9 mouse cellular contexts compared by ENCODE assay signal in genomic region chr9:45145533-45146266, GRCm38 (mm10). TPM values are rescaled to one million over a fixed set of nuclear protein-coding genes. Genes with fewer than 3 reads are reported as not detected.
DNase-seq lines count a peak whose midpoint lies in the region; ATAC-seq lines count a peak whose summit lies in the region.
"Had no signal": no experiment of that assay in that cellular context is flagged by ENCODE, and none has a peak within 500 bp of the region (broad histone marks: within the 10 kb centered on the region; RNA-seq: fewer than 3 reads in every experiment).

No protein-coding gene starts in this region.

- 3% methylated on average over 27 of the region's 27 CpGs for WGBS in neural tube, embryonic 11.5 days
- 7% methylated on average over 27 of the region's 27 CpGs for WGBS in liver, embryonic 15.5 days (ENCODE audit: insufficient replicate concordance)

- H3K9me3 ChIP-seq in neural tube, embryonic 11.5 days (ENCODE audit: control insufficient read depth, low read length), result no peaks in the 10 kb centered on the region
- H3K9me3 ChIP-seq in liver, embryonic 15.5 days (replicated peaks), result no peaks in the 10 kb centered on the region

- H3K4me2 ChIP-seq in neural tube, embryonic 11.5 days (ENCODE audit: low read depth), result peak overlapping the region; percentile 60
- H3K4me2 ChIP-seq in liver, embryonic 15.5 days, result peak overlapping the region; percentile 51

- peak; percentile 35 for DNase-seq in cerebellum, adult 9-10 months
- DNase-seq in cerebellum, adult 9-11 months, result no peak
- DNase-seq in neural tube, embryonic 11.5 days (ENCODE audit: low spot score), result peak; percentile 25
- no peak for DNase-seq in neural tube, embryonic 10.5 days (ENCODE audit: extremely low spot score, low spot score)
- DNase-seq in thymus, adult 18-20 months, result no peak

- peaks cover 4% of the 10 kb centered on the region; the same call in 1 of the 2 replicates for H3K4me1 ChIP-seq in neural tube, embryonic 11.5 days (ENCODE audit: control insufficient read depth, insufficient read depth, low read length)
- H3K4me1 ChIP-seq in liver, embryonic 15.5 days (replicated peaks), result no peaks in the 10 kb centered on the region

- H3K9ac ChIP-seq in neural tube, embryonic 11.5 days (ENCODE audit: low read length), result peak overlapping the region; percentile 37
- H3K9ac ChIP-seq in liver, embryonic 15.5 days, result no peak overlapping the region

- H3K27ac ChIP-seq in neural tube, embryonic 11.5 days (ENCODE audit: low read depth, low read length), result no peak overlapping the region
- no peak overlapping the region for H3K27ac ChIP-seq in liver, embryonic 15.5 days (replicated peaks)

- H3K36me3 ChIP-seq in neural tube, embryonic 11.5 days (ENCODE audit: control insufficient read depth, insufficient read depth, low read length), result no peaks in the 10 kb centered on the region
- no peaks in the 10 kb centered on the region for H3K36me3 ChIP-seq in liver, embryonic 15.5 days (replicated peaks)

- peak overlapping the region; percentile 24 for H3K4me3 ChIP-seq in neural tube, embryonic 11.5 days (ENCODE audit: low read depth, low read length)
- peak overlapping the region; percentile 24 for H3K4me3 ChIP-seq in liver, embryonic 15.5 days (replicated peaks)

- no peak; the same call in 1 of the 2 replicates for ATAC-seq in neural tube, embryonic 11.5 days (ENCODE audit: insufficient read depth, low FRiP score, low TSS enrichment)
- ATAC-seq in granulocyte monocyte progenitor cell, adult 5-6 weeks (replicated peaks; ENCODE audit: poor library complexity, severe bottlenecking), result peak; percentile 5; the same call in 1 of the 2 replicates
- ATAC-seq in liver, embryonic 15.5 days (ENCODE audit: insufficient read depth), result no peak
- no peak for ATAC-seq in erythroid progenitor cell, adult 5-6 weeks (replicated peaks; ENCODE audit: low FRiP score, poor library complexity, severe bottlenecking)

- H3K27me3 ChIP-seq in neural tube, embryonic 11.5 days (ENCODE audit: control insufficient read depth, insufficient read depth, low read length), result peaks cover 4% of the 10 kb centered on the region; the same call in 1 of the 2 replicates
- peaks cover 83% of the 10 kb centered on the region for H3K27me3 ChIP-seq in liver, embryonic 15.5 days

RNA-seq across cellular contexts. Expression of gene Scn4b, which starts 7.5 kb away (rescaled TPM):
- polyA plus RNA-seq in neural tube, embryonic 11.5 days (2014; fragmentation: Nextera tagmentation; extraction: Ambion mirVana), result 0.12 TPM in 2 replicates
- total RNA-seq in granulocyte monocyte progenitor cell, adult 5-6 weeks (2014; fragmentation: Nextera tagmentation), result not detected in 2 replicates
- total RNA-seq in granulocyte monocyte progenitor cell, adult 5-6 weeks (2017), result not detected in 2 replicates
- polyA plus RNA-seq in liver, embryonic 15.5 days (2015; fragmentation: Nextera tagmentation; extraction: Ambion mirVana), result 0.15 and 0.31 TPM in 2 replicates
- not detected in 2 replicates for total RNA-seq in erythroid progenitor cell, adult 5-6 weeks (2015; ENCODE audit: low replicate concordance)
- total RNA-seq in erythroid progenitor cell, adult 5-6 weeks (2017; ENCODE audit: low replicate concordance), result not detected in 2 replicates

RNA-seq across cellular contexts. Expression of gene Scn2b, which starts 28.1 kb away (rescaled TPM):
- polyA plus RNA-seq in neural tube, embryonic 11.5 days (2014; fragmentation: Nextera tagmentation; extraction: Ambion mirVana), result 3.4 and 4.4 TPM in 2 replicates
- not detected in 2 replicates for total RNA-seq in granulocyte monocyte progenitor cell, adult 5-6 weeks (2014; fragmentation: Nextera tagmentation)
- total RNA-seq in granulocyte monocyte progenitor cell, adult 5-6 weeks (2017), result not detected in 2 replicates
- 0.17 and 0.22 TPM in 2 replicates for polyA plus RNA-seq in liver, embryonic 15.5 days (2015; fragmentation: Nextera tagmentation; extraction: Ambion mirVana)
- total RNA-seq in erythroid progenitor cell, adult 5-6 weeks (2015; ENCODE audit: low replicate concordance), result not detected in 2 replicates
- total RNA-seq in erythroid progenitor cell, adult 5-6 weeks (2017; ENCODE audit: low replicate concordance), result under 0.01 TPM in 1 of 2 replicates, not detected in the other
- polyA plus RNA-seq: C2C12 had no signal

RNA-seq across cellular contexts. Expression of gene BC049352, which starts 36.1 kb away (rescaled TPM):
- not detected in 2 replicates for polyA plus RNA-seq in neural tube, embryonic 11.5 days (2014; fragmentation: Nextera tagmentation; extraction: Ambion mirVana)
- not detected in 2 replicates for total RNA-seq in granulocyte monocyte progenitor cell, adult 5-6 weeks (2014; fragmentation: Nextera tagmentation)
- total RNA-seq in granulocyte monocyte progenitor cell, adult 5-6 weeks (2017), result not detected in 2 replicates
- 0.07 TPM in 2 replicates for polyA plus RNA-seq in liver, embryonic 15.5 days (2015; fragmentation: Nextera tagmentation; extraction: Ambion mirVana)
- total RNA-seq in erythroid progenitor cell, adult 5-6 weeks (2015; ENCODE audit: low replicate concordance), result not detected in 2 replicates
- total RNA-seq in erythroid progenitor cell, adult 5-6 weeks (2017; ENCODE audit: low replicate concordance), result not detected in 2 replicates
- polyA plus RNA-seq: C2C12 had no signal

RNA-seq across cellular contexts. Expression of gene Tmprss4, which starts 58.2 kb away (rescaled TPM):
- not detected in 2 replicates for polyA plus RNA-seq in neural tube, embryonic 11.5 days (2014; fragmentation: Nextera tagmentation; extraction: Ambion mirVana)
- not detected in 2 replicates for total RNA-seq in granulocyte monocyte progenitor cell, adult 5-6 weeks (2014; fragmentation: Nextera tagmentation)
- total RNA-seq in granulocyte monocyte progenitor cell, adult 5-6 weeks (2017), result not detected in 2 replicates
- polyA plus RNA-seq in liver, embryonic 15.5 days (2015; fragmentation: Nextera tagmentation; extraction: Ambion mirVana), result 0.07 TPM in 1 of 2 replicates, not detected in the other
- not detected in 2 replicates for total RNA-seq in erythroid progenitor cell, adult 5-6 weeks (2015; ENCODE audit: low replicate concordance)
- not detected in 2 replicates for total RNA-seq in erythroid progenitor cell, adult 5-6 weeks (2017; ENCODE audit: low replicate concordance)
- polyA plus RNA-seq: C2C12 had no signal

Comparison
In these comparisons a context has a peak if more than half of its experiments do, and no peak if none do; other contexts are left out.
1. DNase-seq: peak in cerebellum, adult 9-10 months (single experiment) and neural tube, embryonic 11.5 days (single experiment); none in cerebellum, adult 9-11 months (single experiment), neural tube, embryonic 10.5 days (single experiment) and thymus, adult 18-20 months (0 of 2).